Mouse (Mus musculus): ENCODE measurements around the gene Elob. TPM values are rescaled to one million over a fixed set of nuclear protein-coding genes. Genes with fewer than 3 reads are reported as not detected.
A peak's percentile ranks its signal among the peaks of the same experiment; 100 is the strongest.

Gene Elob
- total RNA-seq, 2 experiments from 2014 or later = 124 to 318 TPM

DNA sequence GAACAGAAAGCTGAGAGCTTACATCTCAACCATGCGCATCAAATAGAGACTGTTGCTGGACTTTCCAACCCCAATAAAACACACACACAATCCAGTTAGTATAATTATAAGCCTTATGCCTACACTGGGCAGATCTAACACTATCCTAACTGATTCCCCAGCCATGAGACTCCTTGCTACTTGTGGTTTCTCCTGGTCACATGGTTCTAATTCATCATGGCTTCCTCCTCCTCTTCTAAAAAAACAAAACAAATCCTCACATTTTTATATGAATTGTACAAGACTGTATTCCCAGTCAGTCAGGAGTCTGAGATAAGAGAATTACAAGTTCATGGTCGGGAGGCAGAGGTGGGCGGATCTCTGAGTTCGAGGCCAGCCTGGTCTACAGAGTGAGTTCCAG lies 40.0 kb downstream of the Elob start:
- ATAC-seq (replicated peaks; ENCODE audit: poor library complexity, severe bottlenecking) = no peak

DNA sequence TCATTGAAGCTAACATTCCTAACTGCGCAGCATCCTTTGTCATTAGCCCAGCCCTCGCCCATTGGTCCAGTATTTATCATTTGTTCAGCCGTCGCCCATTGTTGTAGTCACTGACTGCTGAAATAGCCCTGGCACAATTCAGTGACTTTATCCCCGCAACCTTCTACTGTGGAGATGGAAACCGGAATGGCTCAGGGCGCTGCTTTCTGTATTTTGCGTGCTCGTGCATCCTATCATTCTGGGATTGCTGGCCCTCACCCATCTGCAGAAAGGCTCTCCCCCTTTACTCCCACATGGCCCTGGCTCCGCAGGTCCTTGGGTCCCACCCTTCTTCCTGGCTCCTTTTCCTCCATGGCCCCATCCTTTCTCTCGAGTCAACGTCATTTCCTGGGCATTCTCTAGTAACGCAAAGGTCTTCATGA lies 42.4 kb downstream of the Elob start:
- no peak for ATAC-seq (replicated peaks; ENCODE audit: poor library complexity, severe bottlenecking)

DNA sequence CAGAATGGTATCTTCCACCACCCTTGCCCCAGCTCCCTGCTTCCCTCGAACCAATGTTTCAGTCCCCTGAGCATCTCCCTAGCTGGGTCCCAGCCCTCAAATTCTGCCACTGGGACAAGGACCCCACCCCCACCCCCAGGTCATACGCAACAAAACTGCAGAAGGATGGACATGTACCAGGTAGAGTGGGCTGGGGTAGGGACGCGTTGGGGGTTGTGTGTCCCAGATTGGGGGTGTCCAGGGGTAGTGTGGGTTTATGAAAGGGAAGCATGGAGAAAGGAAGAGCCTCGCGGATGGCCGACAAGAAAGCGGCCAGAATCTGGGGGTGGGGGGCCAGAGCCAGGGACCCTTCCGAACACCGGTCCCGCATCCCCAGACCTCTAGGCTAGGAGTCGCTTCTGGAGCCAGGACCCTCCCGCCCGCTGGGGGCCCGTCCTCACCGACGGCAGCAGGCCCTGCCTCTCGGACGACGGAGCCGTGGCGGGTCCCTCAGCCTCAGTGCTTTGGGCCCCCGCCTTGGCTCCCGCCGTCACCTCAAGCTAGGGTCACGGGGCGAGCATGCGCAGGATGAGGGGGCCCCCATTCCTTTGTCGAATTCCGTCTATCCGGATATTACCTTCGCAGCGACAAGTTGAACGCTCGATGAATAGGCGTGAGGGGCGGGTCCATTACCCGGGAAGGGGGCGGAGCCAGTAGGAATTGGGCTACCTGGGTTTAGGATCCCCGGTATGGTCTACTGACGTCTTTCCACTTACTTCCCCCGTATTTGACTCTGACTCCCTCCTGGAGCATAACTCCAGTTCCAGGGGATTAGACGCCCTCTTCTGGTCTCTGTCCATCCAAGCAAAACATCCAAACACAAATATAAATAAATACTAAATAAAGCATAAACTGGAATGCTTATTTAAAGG lies 43.1 kb downstream of the Elob start, which contains the start of gene Flywch2:
Flywch2 (minus strand) TSS at position 521 of the 911 bp plus-strand sequence.
- ATAC-seq (replicated peaks; ENCODE audit: poor library complexity, severe bottlenecking) = peak; percentile 80

DNA sequence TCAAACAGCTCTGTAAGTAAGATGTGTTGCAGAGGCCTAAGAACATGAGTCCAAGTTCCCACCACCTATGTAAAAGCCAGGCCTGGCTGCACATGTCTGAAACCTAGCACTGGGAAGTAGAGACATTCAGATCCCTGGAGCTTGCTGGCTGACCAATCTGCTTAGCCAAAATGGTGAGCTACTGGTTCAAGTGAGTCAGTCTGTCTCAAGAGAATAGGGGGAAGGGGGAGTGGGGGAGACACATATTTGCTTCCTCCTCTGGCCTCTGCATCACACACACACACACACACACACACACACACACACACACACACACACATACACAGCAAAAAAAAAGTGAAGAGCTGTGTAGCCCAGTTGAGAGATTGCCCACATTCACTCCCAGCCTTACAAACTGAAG lies 45.6 kb downstream of the Elob start:
- no peak for ATAC-seq (replicated peaks; ENCODE audit: poor library complexity, severe bottlenecking)

DNA sequence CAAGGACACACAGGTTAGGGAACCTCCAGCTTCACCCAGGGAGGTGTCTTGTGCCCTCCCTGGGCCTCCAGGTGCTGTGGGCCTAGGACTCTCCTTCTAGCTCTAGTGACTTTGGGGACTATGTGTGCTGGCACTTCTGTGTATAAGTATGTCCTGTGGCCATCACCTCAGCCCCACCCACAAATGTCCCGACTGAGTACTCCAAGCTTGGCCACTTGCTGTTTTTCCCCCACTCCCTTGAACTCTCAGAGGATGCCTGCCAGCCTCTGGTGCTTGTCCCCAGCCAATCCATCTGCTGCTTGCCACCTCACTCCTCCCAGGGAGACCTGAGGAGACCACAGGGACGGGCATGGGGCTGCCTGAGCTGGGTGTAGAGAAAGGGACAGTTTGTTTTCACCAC lies 50.5 kb downstream of the Elob start:
- ATAC-seq (replicated peaks; ENCODE audit: poor library complexity, severe bottlenecking) = no peak

DNA sequence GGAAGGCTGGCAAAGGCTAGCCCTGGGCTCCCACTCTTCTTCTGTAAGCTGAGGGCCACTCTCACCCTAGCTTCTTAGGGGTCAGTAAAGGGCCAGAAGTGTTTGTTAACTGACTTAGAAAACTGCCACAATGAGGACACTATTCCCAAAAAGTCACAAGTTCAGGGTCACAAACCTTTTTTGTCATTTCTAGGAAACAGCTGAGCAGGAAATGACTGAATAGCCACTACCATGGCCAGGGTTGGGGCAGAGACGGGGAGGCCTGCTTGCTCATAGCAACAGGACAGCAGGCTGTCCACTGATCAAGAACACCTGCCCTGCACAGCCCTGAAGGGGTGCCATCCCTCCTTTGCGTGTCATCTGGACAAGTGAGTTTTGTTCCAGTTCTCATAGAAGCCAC lies 51.8 kb downstream of the Elob start:
- ATAC-seq (replicated peaks; ENCODE audit: poor library complexity, severe bottlenecking) = no peak

DNA sequence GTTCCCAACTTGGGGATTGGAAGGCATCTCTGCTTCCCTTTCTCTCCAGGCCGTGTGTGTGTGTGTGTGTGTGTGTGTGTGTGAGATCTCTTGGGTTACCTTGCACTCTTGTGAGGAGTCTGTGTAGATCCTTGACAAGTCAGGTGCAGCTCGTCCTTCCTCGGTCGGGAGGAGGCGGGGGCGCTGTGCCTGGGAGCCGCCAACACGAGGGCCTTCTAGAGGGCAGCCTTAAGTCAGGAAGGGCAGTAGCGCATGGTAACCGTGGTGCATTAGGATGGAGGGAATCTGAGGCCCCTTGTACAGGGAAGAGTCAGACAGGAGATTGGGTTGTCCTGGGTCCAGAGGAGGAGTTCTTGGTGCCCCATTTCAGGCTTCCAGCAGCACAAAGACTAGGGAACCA lies 52.7 kb downstream of the Elob start:
- ATAC-seq (replicated peaks; ENCODE audit: poor library complexity, severe bottlenecking) = no peak

Other genes starting within 250 kb of the Elob start
- 1.7 and 2.2 TPM in 2 replicates for gene Zfp13, start 229.6 kb downstream of the Elob start, total RNA-seq (2014; fragmentation: Nextera tagmentation)
- gene Zfp13, start 229.6 kb downstream of the Elob start, total RNA-seq (2017) = 0.46 and 0.56 TPM in 2 replicates
- not detected in 2 replicates for gene Zscan10, start 228.3 kb downstream of the Elob start, total RNA-seq (2014; fragmentation: Nextera tagmentation)
- not detected in 2 replicates for gene Zscan10, start 228.3 kb downstream of the Elob start, total RNA-seq (2017)
- not detected in 2 replicates for gene Mmp25, start 183.9 kb downstream of the Elob start, total RNA-seq (2014; fragmentation: Nextera tagmentation)
- 0.47 and 0.57 TPM in 2 replicates for gene Mmp25, start 183.9 kb downstream of the Elob start, total RNA-seq (2017)
- not detected in 2 replicates for gene Bicdl2, start 168.6 kb downstream of the Elob start, total RNA-seq (2014; fragmentation: Nextera tagmentation)
- gene Bicdl2, start 168.6 kb downstream of the Elob start, total RNA-seq (2017) = not detected in 2 replicates
- 48.9 and 51.5 TPM in 2 replicates for gene Hcfc1r1, start 155.5 kb downstream of the Elob start, total RNA-seq (2014; fragmentation: Nextera tagmentation)
- 13.5 and 16.6 TPM in 2 replicates for gene Hcfc1r1, start 155.5 kb downstream of the Elob start, total RNA-seq (2017)
- gene Thoc6, start 155.3 kb downstream of the Elob start, total RNA-seq (2014; fragmentation: Nextera tagmentation) = 49.8 and 50.2 TPM in 2 replicates
- 37.1 and 39.3 TPM in 2 replicates for gene Thoc6, start 155.3 kb downstream of the Elob start, total RNA-seq (2017)
- 5.1 and 7.8 TPM in 2 replicates for gene Tnfrsf12a, start 151.7 kb downstream of the Elob start, total RNA-seq (2014; fragmentation: Nextera tagmentation)
- 4.7 and 7.7 TPM in 2 replicates for gene Tnfrsf12a, start 151.7 kb downstream of the Elob start, total RNA-seq (2017)
- gene Cldn6, start 149.9 kb downstream of the Elob start, total RNA-seq (2014; fragmentation: Nextera tagmentation) = 0.67 TPM in 1 of 2 replicates, not detected in the other
- gene Cldn6, start 149.9 kb downstream of the Elob start, total RNA-seq (2017) = not detected in 2 replicates
- not detected in 2 replicates for gene Cldn9, start 145.1 kb downstream of the Elob start, total RNA-seq (2014; fragmentation: Nextera tagmentation)
- gene Cldn9, start 145.1 kb downstream of the Elob start, total RNA-seq (2017) = not detected in 2 replicates
- not detected in 2 replicates for gene 1520401A03Rik, start 106.4 kb downstream of the Elob start, total RNA-seq (2014; fragmentation: Nextera tagmentation)
- gene 1520401A03Rik, start 106.4 kb downstream of the Elob start, total RNA-seq (2017) = not detected in 2 replicates
- gene Pkmyt1, start 102.8 kb downstream of the Elob start, total RNA-seq (2014; fragmentation: Nextera tagmentation) = 63.7 and 86.7 TPM in 2 replicates
- 22.0 and 24.3 TPM in 2 replicates for gene Pkmyt1, start 102.8 kb downstream of the Elob start, total RNA-seq (2017)
- gene Paqr4, start 88.3 kb downstream of the Elob start, total RNA-seq (2014; fragmentation: Nextera tagmentation) = 0.69 and 2.4 TPM in 2 replicates
- 2.2 and 2.5 TPM in 2 replicates for gene Paqr4, start 88.3 kb downstream of the Elob start, total RNA-seq (2017)
- not detected in 2 replicates for gene Kremen2, start 83.3 kb downstream of the Elob start, total RNA-seq (2014; fragmentation: Nextera tagmentation)
- gene Kremen2, start 83.3 kb downstream of the Elob start, total RNA-seq (2017) = not detected in 2 replicates
- 10.3 and 17.5 TPM in 2 replicates for gene Flywch1, start 57.5 kb downstream of the Elob start, total RNA-seq (2014; fragmentation: Nextera tagmentation)
- 15.2 and 22.4 TPM in 2 replicates for gene Flywch1, start 57.5 kb downstream of the Elob start, total RNA-seq (2017)
- 0.80 and 7.2 TPM in 2 replicates for gene Flywch2, start 43.1 kb downstream of the Elob start, total RNA-seq (2014; fragmentation: Nextera tagmentation)
- 0.30 TPM in 1 of 2 replicates, not detected in the other for gene Flywch2, start 43.1 kb downstream of the Elob start, total RNA-seq (2017)
- 563 and 623 TPM in 2 replicates for gene Srrm2, start 38.6 kb downstream of the Elob start, total RNA-seq (2014; fragmentation: Nextera tagmentation)
- 126 TPM in 2 replicates for gene Srrm2, start 38.6 kb downstream of the Elob start, total RNA-seq (2017)
- gene Prss33, start 6.9 kb upstream of the Elob start, total RNA-seq (2014; fragmentation: Nextera tagmentation) = not detected in 2 replicates
- gene Prss33, start 6.9 kb upstream of the Elob start, total RNA-seq (2017) = not detected in 2 replicates
- gene Prss32, start 14.7 kb upstream of the Elob start, total RNA-seq (2014; fragmentation: Nextera tagmentation) = not detected in 2 replicates
- gene Prss32, start 14.7 kb upstream of the Elob start, total RNA-seq (2017) = not detected in 2 replicates
- not detected in 2 replicates for gene Prss41, start 15.0 kb upstream of the Elob start, total RNA-seq (2014; fragmentation: Nextera tagmentation)
- gene Prss41, start 15.0 kb upstream of the Elob start, total RNA-seq (2017) = not detected in 2 replicates
- not detected in 2 replicates for gene Prss21, start 38.9 kb upstream of the Elob start, total RNA-seq (2014; fragmentation: Nextera tagmentation)
- not detected in 2 replicates for gene Prss21, start 38.9 kb upstream of the Elob start, total RNA-seq (2017)
- gene Dcpp1, start 51.7 kb upstream of the Elob start, total RNA-seq (2014; fragmentation: Nextera tagmentation) = not detected in 2 replicates
- not detected in 2 replicates for gene Dcpp1, start 51.7 kb upstream of the Elob start, total RNA-seq (2017)
- gene Dcpp2, start 51.7 kb upstream of the Elob start, total RNA-seq (2014; fragmentation: Nextera tagmentation) = not detected in 2 replicates
- not detected in 2 replicates for gene Dcpp2, start 51.7 kb upstream of the Elob start, total RNA-seq (2017)
- gene Dcpp3, start 88.3 kb upstream of the Elob start, total RNA-seq (2014; fragmentation: Nextera tagmentation) = not detected in 2 replicates
- gene Dcpp3, start 88.3 kb upstream of the Elob start, total RNA-seq (2017) = not detected in 2 replicates
- gene Sbp, start 112.5 kb upstream of the Elob start, total RNA-seq (2014; fragmentation: Nextera tagmentation) = not detected in 2 replicates
- not detected in 2 replicates for gene Sbp, start 112.5 kb upstream of the Elob start, total RNA-seq (2017)
- gene Sbpl, start 126.1 kb upstream of the Elob start, total RNA-seq (2014; fragmentation: Nextera tagmentation) = not detected in 2 replicates
- gene Sbpl, start 126.1 kb upstream of the Elob start, total RNA-seq (2017) = not detected in 2 replicates
- gene Prss30, start 151.4 kb upstream of the Elob start, total RNA-seq (2014; fragmentation: Nextera tagmentation) = not detected in 2 replicates
- not detected in 2 replicates for gene Prss30, start 151.4 kb upstream of the Elob start, total RNA-seq (2017)
- not detected in 2 replicates for gene Prss22, start 169.0 kb upstream of the Elob start, total RNA-seq (2014; fragmentation: Nextera tagmentation)
- gene Prss22, start 169.0 kb upstream of the Elob start, total RNA-seq (2017) = not detected in 2 replicates
- gene Prss27, start 209.0 kb upstream of the Elob start, total RNA-seq (2014; fragmentation: Nextera tagmentation) = not detected in 2 replicates
- not detected in 2 replicates for gene Prss27, start 209.0 kb upstream of the Elob start, total RNA-seq (2017)
- 13.5 and 19.1 TPM in 2 replicates for gene Kctd5, start 244.3 kb upstream of the Elob start, total RNA-seq (2014; fragmentation: Nextera tagmentation)
- 19.7 and 20.1 TPM in 2 replicates for gene Kctd5, start 244.3 kb upstream of the Elob start, total RNA-seq (2017)